Mouse (Mus musculus) midbrain, embryonic 13.5 days (tissue): Measurements from ENCODE around the gene Gpsm1. TPM values are rescaled to one million over a fixed set of nuclear protein-coding genes. Genes with fewer than 3 reads are reported as not detected.

ENCODE experiments used
- ATAC-seq: fragments of 200-750 bp; cut with Nextera tagmentation; 2 replicates; pipeline ENCODE4 v1.8.0; 2017; ENCODE audit warnings: mild to moderate bottlenecking, moderate TSS enrichment, moderate library complexity
- H3K27ac ChIP-seq: fragments of 300-500 bp; sonication (generic); 2 replicates; pipeline ENCODE4 v1.5.1; 2015; ENCODE audit warnings: inconsistent platforms, mild to moderate bottlenecking, moderate library complexity
- H3K27me3 ChIP-seq: fragments of 300-500 bp; sonication (generic); 2 replicates; pipeline ENCODE4 v1.6.1; 2015; ENCODE audit warnings: mild to moderate bottlenecking, inconsistent platforms
- H3K36me3 ChIP-seq: fragments of 300-500 bp; sonication (generic); 2 replicates; pipeline ENCODE4 v1.6.1; 2015; ENCODE audit warnings: mild to moderate bottlenecking, inconsistent platforms
- H3K4me1 ChIP-seq: fragments of 300-500 bp; sonication (generic); replicated peaks from 2 replicates; pipeline ENCODE4 v1.6.1; 2015; ENCODE audit warnings: inconsistent platforms
- H3K4me2 ChIP-seq: fragments of 300-500 bp; sonication (generic); replicated peaks from 2 replicates; pipeline ENCODE4 v1.6.1; 2015; ENCODE audit warnings: moderate library complexity, mild to moderate bottlenecking, inconsistent platforms
- H3K4me3 ChIP-seq: fragments of 300-500 bp; sonication (generic); replicated peaks from 2 replicates; pipeline ENCODE4 v1.5.1; 2015; ENCODE audit warnings: mild to moderate bottlenecking, inconsistent platforms
- H3K9ac ChIP-seq: fragments of 300-500 bp; sonication (generic); replicated peaks from 2 replicates; pipeline ENCODE4 v1.6.1; 2015; ENCODE audit warnings: mild to moderate bottlenecking, inconsistent platforms
- H3K9me3 ChIP-seq: fragments of 300-500 bp; sonication (generic); 2 replicates; pipeline ENCODE4 v1.6.1; 2016; ENCODE audit warnings: mild to moderate bottlenecking, inconsistent platforms
- WGBS: fragments of 180-500 bp; shearing (Covaris S2); methylation state at CpG from one replicate; pipeline ENCODE4 v1.1.7; 2015; 5-methylcytosine and 5-hydroxymethylcytosine counted together
- polyA plus RNA-seq: library from polyadenylated mRNA; unstranded; fragments of >200 nt; fragmentation: Nextera tagmentation; extraction: Ambion mirVana; gene quantifications from 2 replicates; pipeline ENCODE4 v1.2.1, GENCODE M21; 2015

Gene Gpsm1
- polyA plus RNA-seq, 1 experiment from 2014 or later, result 162 TPM

DNA sequence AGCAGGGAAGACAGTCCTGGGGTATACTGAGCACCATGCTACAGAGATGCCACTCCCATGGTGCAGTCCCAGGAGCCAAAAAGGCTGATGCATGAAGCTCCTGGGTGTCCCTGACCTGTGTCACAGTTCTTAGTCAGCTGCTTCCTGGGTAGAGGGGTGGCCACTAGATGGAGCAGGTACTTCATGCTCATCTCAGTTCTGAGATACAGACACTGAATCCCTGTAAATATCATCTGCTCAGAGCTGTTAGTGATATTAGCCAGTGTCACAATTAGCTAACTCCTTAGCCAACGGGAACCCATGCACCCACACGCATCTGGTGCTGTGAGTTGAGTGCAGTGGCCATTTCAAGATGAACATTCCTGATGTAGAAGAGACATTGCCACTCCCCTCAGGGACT is 9.6 kb downstream of the Gpsm1 start:
- no peak for ATAC-seq
- H3K9ac ChIP-seq, result no peak overlapping the region
- peaks cover 83% of the 10 kb centered on the region for H3K36me3 ChIP-seq
- no peak overlapping the region for H3K4me2 ChIP-seq
- 90% methylated on average over 2 of the region's 2 CpGs for WGBS
- peaks cover 26% of the 10 kb centered on the region for H3K4me1 ChIP-seq
- no peak overlapping the region for H3K27ac ChIP-seq
- no peak overlapping the region for H3K4me3 ChIP-seq
- no peaks in the 10 kb centered on the region for H3K9me3 ChIP-seq
- no peaks in the 10 kb centered on the region for H3K27me3 ChIP-seq

DNA sequence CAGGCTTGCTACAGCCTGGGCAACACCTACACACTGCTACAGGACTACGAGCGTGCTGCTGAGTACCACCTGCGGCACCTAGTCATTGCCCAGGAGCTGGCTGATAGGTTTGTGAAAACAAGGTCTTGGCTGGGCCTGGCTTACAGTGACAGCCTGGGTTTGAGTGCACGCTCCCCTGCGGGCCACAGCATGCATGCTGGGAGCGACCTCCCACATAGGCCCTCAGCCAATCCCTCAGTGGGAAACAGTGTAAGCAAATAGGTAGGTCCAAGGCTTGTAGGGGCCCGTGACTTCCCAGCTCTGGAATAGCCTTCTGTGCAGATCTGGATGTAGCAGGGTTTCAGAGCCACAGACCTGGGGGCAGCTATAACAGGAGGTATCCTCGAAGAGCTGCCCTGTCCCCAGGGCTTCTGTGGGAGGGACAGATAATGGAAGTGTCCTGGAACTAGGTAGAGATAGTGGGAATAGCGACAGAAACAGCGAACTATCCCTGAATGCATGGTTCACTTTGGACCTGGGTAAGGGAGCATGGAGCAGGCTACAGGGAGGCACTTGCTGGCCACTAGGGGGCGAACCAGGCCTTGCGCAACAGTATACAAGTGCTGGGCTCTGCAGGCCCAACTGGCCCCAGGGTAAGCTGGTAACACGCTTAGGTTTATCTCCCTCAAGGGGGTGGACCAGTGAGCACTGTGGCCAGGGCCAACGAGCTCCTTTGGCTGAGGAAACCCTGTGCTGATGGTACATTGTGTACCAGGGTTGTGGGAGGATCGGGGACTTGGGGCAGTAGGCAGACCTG is 10.3 kb downstream of the Gpsm1 start:
- no peak overlapping the region for H3K4me3 ChIP-seq
- no peak overlapping the region for H3K9ac ChIP-seq
- H3K27ac ChIP-seq, result no peak overlapping the region
- no peak overlapping the region for H3K4me2 ChIP-seq
- ATAC-seq, result peak; percentile 75
- peaks cover 20% of the 10 kb centered on the region for H3K4me1 ChIP-seq
- H3K27me3 ChIP-seq, result no peaks in the 10 kb centered on the region
- no peaks in the 10 kb centered on the region for H3K9me3 ChIP-seq
- WGBS, result 63% methylated on average over 15 of the region's 15 CpGs
- H3K36me3 ChIP-seq, result peaks cover 90% of the 10 kb centered on the region

DNA sequence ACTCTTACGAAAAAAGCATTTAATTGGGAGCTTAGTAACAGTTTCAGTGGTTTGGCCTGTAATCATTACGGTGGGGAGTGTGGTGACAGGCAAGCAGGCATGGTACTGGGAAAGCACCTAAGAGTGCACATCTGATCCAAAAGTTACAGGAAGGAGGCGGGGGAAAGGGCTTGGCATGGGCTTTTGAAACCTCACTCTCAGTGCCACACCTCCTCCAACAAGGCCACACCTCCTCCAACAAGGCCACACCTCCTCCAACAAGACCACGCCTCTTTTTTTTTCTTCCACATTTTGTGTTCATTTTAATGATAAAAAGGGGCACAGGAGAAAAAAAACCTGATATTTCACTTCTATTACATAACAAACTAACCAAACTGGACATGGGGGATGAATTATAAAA is 12.5 kb downstream of the Gpsm1 start:
- no peak overlapping the region for H3K4me2 ChIP-seq
- 91% methylated on average over 4 of the region's 4 CpGs for WGBS
- H3K4me3 ChIP-seq, result no peak overlapping the region
- H3K9ac ChIP-seq, result no peak overlapping the region
- H3K4me1 ChIP-seq, result no peaks in the 10 kb centered on the region
- H3K27ac ChIP-seq, result no peak overlapping the region
- H3K9me3 ChIP-seq, result no peaks in the 10 kb centered on the region
- H3K27me3 ChIP-seq, result no peaks in the 10 kb centered on the region
- no peak for ATAC-seq
- H3K36me3 ChIP-seq, result peaks cover 92% of the 10 kb centered on the region

DNA sequence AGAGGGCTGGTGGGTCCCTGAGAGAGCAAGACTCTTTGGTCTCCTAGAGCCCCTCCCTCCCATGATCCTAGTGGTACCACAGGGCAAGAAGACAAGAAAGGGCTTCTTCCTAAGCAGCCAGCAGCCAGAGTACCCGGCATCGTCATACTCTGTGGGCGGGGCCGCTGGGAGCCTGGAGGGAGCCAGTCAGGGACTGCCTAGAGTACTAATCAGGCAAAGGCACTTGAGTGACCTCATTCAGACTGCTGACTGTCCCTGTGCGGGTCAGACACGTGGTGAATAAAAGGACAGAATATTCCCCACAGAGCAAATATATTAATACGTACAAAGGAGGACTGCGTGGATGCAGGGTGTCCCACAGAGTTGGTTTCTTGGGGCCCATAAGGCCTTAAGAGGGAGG is 14.1 kb downstream of the Gpsm1 start:
- no peaks in the 10 kb centered on the region for H3K4me1 ChIP-seq
- H3K36me3 ChIP-seq, result peaks cover 78% of the 10 kb centered on the region
- no peaks in the 10 kb centered on the region for H3K9me3 ChIP-seq
- no peak for ATAC-seq
- 53% methylated on average over 8 of the region's 8 CpGs for WGBS
- 0 out of 2 replicates have a peak overlapping the region, but pooled peaks have one; percentile 21 for H3K27ac ChIP-seq
- no peak overlapping the region for H3K4me3 ChIP-seq
- H3K27me3 ChIP-seq, result no peaks in the 10 kb centered on the region
- H3K9ac ChIP-seq, result no peak overlapping the region
- no peak overlapping the region for H3K4me2 ChIP-seq

DNA sequence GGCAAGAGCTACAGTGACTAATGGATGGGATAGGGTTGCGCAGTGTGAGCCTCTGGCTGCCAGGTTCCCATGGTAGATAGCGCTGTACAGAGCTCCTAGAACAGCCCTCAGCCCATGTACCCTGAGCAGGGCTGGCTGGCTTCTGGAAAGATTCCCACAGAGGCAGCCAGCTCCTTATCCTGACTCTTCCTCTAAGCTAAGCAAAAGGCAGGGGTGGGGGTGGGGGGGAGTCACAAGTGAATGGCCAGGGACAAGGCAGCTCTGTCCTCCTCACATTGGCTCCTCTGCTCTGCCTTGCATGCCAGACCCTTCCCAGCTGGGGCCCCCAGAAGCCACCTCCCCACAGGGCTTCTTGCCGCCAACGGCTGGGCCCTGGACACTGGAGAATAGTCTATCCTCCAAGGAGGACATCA is 14.7 kb downstream of the Gpsm1 start:
- H3K27ac ChIP-seq, result peak overlapping the region; percentile 21; the same call in 1 of the 2 replicates
- H3K9me3 ChIP-seq, result no peaks in the 10 kb centered on the region
- H3K4me2 ChIP-seq, result no peak overlapping the region
- peak; percentile 57; the same call in 1 of the 2 replicates for ATAC-seq
- H3K36me3 ChIP-seq, result peaks cover 72% of the 10 kb centered on the region
- H3K4me1 ChIP-seq, result no peaks in the 10 kb centered on the region
- H3K27me3 ChIP-seq, result no peaks in the 10 kb centered on the region
- 86% methylated on average over 4 of the region's 4 CpGs for WGBS
- H3K9ac ChIP-seq, result no peak overlapping the region
- no peak overlapping the region for H3K4me3 ChIP-seq

DNA sequence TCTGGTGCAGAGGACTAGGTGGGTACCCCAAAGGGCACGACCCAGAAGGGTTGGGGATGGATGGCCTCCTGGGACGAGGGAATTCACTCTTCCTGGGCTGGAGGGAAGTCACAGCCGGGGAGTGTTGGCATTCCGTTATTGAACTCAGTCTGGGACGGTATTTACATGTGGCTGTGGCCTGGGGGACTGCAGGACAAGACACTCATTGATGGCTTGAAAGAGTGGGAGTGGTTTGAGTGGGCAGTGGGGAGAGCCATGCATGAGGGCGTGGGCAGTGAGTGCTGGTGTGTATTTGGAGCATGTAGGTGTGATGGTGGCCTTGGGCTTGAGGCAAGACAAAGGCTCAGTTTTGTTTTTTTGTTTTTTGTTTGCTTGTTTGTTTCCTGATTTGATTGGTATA is 15.4 kb downstream of the Gpsm1 start:
- Histone ChIP-seq H3K27me3 (no peaks in the 10 kb centered on the region), H3K9ac (no peak overlapping the region), H3K4me2 (no peak overlapping the region), H3K36me3 (peaks cover 65% of the 10 kb centered on the region), H3K4me3 (no peak overlapping the region), H3K4me1 (no peaks in the 10 kb centered on the region), H3K27ac (peak overlapping the region; percentile 14; the same call in 1 of the 2 replicates), H3K9me3 (no peaks in the 10 kb centered on the region)
- no peak for ATAC-seq
- WGBS, result 82% methylated on average over 6 of the region's 6 CpGs

DNA sequence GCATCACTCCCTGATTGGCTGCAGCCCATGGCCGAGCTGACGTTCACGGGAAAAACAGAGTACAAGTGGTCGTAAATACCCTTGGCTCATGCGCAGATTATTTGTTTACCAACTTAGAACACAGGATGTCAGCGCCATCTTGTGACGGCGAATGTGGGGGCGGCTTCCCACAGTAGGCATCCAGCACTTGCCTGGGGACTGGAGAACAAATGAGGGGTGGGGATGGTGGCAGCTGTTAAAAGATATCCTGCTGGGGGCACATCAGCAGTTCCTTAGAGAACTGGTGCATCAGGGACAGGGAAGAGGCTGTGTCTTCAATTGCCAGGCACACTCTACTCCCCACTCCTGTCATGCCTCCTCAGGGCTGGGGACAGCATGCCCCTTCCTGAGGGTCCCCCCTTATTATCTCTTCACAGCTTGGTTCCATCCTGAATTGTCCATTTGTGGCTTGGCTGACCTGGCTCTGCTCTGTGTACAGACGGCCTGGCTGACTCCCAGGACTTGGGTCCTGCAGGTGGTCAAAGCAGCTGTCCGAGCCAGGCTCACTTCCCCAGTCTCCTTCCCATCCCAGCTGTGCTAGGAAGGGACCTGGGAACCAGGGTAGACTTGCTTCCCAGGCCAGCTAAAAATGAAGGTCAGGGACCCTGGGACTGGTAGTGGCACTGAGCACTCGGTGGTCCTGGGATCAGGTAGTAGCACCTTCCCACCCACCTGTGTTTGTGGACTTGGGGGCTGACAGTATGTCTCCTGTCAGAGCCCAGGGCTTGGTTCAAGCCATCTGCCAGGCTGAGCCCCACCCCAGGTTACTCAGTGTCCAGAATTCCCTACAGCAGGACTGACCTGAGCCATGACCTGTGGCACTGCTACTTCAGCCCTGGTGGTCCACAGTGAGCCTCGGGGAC is 23.2 kb downstream of the Gpsm1 start:
- H3K4me1 ChIP-seq, result no peaks in the 10 kb centered on the region
- no peak; the same call in 1 of the 2 replicates for ATAC-seq
- WGBS, result 84% methylated on average over 9 of the region's 13 CpGs
- no peak overlapping the region for H3K4me2 ChIP-seq
- H3K36me3 ChIP-seq, result peaks cover 53% of the 10 kb centered on the region
- no peaks in the 10 kb centered on the region for H3K27me3 ChIP-seq
- H3K9me3 ChIP-seq, result no peaks in the 10 kb centered on the region
- H3K9ac ChIP-seq, result no peak overlapping the region
- no peak overlapping the region for H3K27ac ChIP-seq
- no peak overlapping the region for H3K4me3 ChIP-seq

DNA sequence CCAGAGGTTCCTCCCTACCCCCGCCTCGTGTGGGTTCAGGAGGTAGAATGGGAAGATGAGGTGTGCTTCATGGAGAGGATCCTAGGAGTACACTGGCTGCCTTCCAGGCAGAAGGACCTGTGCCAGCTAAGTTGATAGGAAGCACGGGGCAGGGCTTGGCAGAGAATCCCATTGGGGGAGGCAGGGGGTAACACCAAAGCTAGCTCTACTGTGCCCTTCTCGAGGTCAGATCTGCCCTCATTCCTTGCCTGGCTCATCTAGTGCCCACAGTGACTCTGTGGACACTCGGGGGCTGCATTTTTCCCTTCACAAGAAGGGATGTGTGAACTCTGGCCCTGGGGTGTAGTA is 23.9 kb downstream of the Gpsm1 start:
- peaks cover 59% of the 10 kb centered on the region for H3K36me3 ChIP-seq
- 90% methylated on average over 5 of the region's 5 CpGs for WGBS

DNA sequence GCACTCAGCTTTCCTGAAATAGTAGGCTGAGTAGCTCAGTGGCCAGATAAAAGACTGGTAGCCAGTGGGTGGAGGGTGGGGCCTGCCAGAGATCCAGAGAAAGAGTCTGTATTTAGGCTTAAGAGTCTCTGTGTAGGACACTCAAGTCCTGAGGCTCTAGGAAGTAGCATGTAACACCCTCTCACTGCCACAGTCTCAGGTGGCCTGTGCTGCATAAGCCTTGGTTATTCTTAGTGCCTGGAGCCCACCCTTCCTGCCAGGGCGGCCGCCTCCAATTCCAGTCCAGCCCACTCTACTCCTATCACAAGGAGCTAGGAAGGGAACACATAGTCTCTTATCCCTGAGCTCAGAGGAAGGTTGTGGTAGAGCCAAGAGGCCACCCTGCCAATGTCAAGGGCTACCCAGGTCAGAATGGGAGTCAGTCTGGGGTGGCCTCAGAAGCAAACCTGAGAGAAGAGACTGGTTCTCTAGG is 26.2 kb downstream of the Gpsm1 start:
- Histone ChIP-seq H3K9me3 (no peaks in the 10 kb centered on the region), H3K36me3 (peaks cover 83% of the 10 kb centered on the region), H3K4me2 (no peak overlapping the region), H3K4me1 (no peaks in the 10 kb centered on the region), H3K4me3 (no peak overlapping the region), H3K27me3 (no peaks in the 10 kb centered on the region), H3K9ac (no peak overlapping the region), H3K27ac (no peak overlapping the region)
- WGBS, result 91% methylated on average over 2 of the region's 2 CpGs
- no peak for ATAC-seq

More for the DNA sequence above, 23.9 kb downstream of the Gpsm1 start:
- Histone ChIP-seq H3K27ac (no peak overlapping the region), H3K9ac (no peak overlapping the region), H3K4me2 (no peak overlapping the region), H3K4me3 (no peak overlapping the region), H3K4me1 (no peaks in the 10 kb centered on the region), H3K9me3 (no peaks in the 10 kb centered on the region), H3K27me3 (no peaks in the 10 kb centered on the region)
- ATAC-seq, result no peak

DNA sequence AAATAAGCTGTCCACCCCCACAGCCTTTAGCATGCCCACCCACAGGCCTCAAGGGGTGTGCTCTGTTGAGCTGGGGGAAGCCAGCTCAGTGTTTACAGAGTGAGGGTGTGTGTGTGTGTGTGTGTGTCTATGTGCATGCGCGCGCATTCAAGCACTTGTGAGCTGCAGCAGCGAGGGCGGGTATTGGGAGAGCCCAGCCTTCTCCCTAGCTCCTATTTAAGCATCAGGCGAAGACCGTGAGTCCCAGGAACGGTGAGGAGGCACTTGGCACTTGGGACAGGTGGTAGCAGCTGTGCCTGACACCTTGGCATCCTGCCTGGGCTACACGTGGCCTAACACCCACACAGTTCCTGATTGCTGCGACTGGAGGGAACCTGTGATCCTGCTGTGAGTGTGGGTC is 26.7 kb downstream of the Gpsm1 start:
- Histone ChIP-seq H3K4me1 (no peaks in the 10 kb centered on the region), H3K9ac (no peak overlapping the region), H3K9me3 (no peaks in the 10 kb centered on the region), H3K27me3 (no peaks in the 10 kb centered on the region), H3K27ac (0 out of 2 replicates have a peak overlapping the region, but pooled peaks have one; percentile 9), H3K4me3 (no peak overlapping the region), H3K4me2 (no peak overlapping the region), H3K36me3 (peaks cover 88% of the 10 kb centered on the region)
- WGBS, result 92% methylated on average over 10 of the region's 10 CpGs
- ATAC-seq, result no peak

DNA sequence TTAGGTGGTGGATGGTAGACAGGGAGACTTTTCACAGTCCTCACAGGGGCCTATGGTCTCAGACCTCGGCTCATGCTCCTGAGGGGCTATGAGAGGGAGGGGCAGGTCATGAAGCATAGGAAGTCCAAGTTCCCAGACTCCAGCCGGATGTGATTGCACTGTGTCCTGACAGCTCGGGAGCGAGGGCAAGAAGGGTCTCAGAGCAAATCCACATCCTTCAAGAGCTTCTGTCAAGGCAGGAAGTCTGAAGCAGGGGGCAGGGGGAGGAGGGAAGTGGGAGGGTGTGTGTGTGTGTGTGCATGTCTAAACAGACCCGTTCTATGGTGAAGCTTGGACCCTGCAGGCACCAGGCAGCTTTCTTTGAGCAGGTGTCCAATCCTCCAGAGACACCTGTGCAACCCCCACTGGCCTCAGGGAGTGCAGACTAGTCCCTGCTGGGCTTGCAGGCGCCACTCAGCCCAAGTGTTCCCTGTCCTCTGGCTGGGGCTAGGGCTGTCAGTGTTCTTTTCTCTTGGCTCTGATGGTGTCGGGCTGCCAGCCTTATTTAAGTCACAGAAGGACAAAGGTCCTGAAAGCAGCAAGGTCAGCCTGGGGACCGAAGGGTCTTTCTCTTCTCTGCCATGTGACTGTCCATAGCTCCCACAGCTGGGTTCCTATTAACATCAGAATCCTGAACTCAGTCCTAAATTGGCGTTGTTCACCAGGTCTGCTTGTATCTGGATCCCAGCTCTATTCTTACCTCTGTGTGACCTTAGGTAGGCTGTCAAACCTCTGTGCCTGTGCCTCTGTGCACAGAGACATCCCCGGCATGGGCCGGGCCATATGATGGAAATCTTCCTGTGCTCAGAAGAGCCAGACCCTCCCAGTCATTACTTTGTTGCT is 27.5 kb downstream of the Gpsm1 start:
- H3K4me2 ChIP-seq, result no peak overlapping the region
- no peak overlapping the region for H3K4me3 ChIP-seq
- 0 out of 2 replicates have a peak overlapping the region, but pooled peaks have one; percentile 9 for H3K27ac ChIP-seq
- peaks cover 96% of the 10 kb centered on the region for H3K36me3 ChIP-seq
- ATAC-seq, result no peak
- no peaks in the 10 kb centered on the region for H3K27me3 ChIP-seq
- no peak overlapping the region for H3K9ac ChIP-seq
- H3K9me3 ChIP-seq, result no peaks in the 10 kb centered on the region
- 75% methylated on average over 11 of the region's 11 CpGs for WGBS
- H3K4me1 ChIP-seq, result no peaks in the 10 kb centered on the region
